Mouse (Mus musculus) lung, adult 2 months (tissue): ENCODE results near the gene Pola1. TPM values are rescaled to one million over a fixed set of nuclear protein-coding genes. Genes with fewer than 3 reads are reported as not detected.

Experiments
- DNase-seq: peaks from one replicate; pipeline ENCODE4 v3.0.0; 2022
- H3K4me1 ChIP-seq: fragments of 200-500 bp; 2 replicates; pipeline ENCODE4 v1.6.1; 2011; ENCODE audit warnings: low read length; ENCODE audit not compliant: control insufficient read depth, insufficient read depth
- H3K4me3 ChIP-seq: fragments of 200-500 bp; replicated peaks from 2 replicates; pipeline ENCODE3; 2011; ENCODE audit warnings: low read depth, mild to moderate bottlenecking, control low read depth, low read length; ENCODE audit errors: extremely low read depth
- CTCF ChIP-seq: fragments of 200-500 bp; IDR thresholded peaks from 2 replicates; pipeline ENCODE4 v1.5.1; 2011; ENCODE audit warnings: mild to moderate bottlenecking, low read length, control low read depth; ENCODE audit not compliant: insufficient read depth
- POLR2A ChIP-seq: fragments of 200-500 bp; IDR thresholded peaks from 2 replicates; pipeline ENCODE4 v1.6.1; 2011; ENCODE audit warnings: low read depth, mild to moderate bottlenecking, control low read depth, low read length, borderline replicate concordance; ENCODE audit errors: extremely low read depth
- WGBS: fragments of 180-500 bp; shearing (Covaris S2); methylation state at CpG from one replicate; pipeline ENCODE4 v1.1.7; 2018; 5-methylcytosine and 5-hydroxymethylcytosine counted together
- polyA plus RNA-seq: library from polyadenylated mRNA; depleted of rRNA; stranded (reverse); fragments of >200 nt; gene quantifications from 2 replicates; pipeline ENCODE4 v1.2.3, GENCODE M21; 2012

Pola1 gene
- polyA plus RNA-seq, 1 experiment, result 0.53 TPM

DNA sequence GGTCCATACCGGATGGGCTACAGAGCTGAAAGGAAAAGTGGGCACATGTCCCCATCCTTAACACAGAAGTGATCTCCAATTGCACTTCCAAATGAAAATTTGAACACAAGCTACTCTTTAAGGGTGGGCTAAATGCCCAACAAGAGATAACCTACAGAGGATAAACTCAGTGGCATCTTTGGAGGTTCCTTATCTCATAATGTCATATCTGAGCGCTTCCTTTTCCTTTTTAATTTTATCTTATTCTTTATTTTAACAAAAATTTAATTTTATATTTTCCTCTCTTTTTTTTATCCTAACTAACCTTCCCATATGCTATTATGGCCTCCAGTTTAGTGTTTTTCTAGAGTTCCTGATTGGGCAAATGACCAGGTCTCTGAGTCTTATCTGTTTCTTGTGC, 18.8 kb upstream of the Pola1 start:
- TF ChIP-seq CTCF (no peak), POLR2A (no peak)

DNA sequence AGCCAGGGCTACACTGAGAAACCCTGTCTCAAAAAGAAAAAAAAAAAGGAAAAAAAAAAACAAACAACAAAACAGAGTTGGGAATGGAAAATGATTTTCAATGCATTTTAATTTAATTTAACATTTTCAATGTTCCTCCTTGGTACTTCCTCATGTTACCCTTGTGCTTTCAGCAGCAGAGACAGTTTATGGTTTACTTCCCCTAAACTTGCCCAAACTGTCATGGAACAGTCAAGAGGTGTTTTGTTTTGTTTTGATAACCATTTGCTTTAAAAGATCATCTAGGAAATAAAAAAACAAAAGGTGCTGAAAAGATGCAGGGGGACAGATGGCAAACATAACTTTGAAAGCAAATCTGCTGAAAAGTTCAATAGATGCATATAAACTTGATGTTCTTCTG, 12.1 kb upstream of the Pola1 start:
- H3K4me1 ChIP-seq, result no peaks in the 10 kb centered on the region
- H3K4me3 ChIP-seq, result no peak overlapping the region
- DNase-seq, result no peak
- TF ChIP-seq CTCF, result no peak
- no peak for TF ChIP-seq POLR2A

More for the DNA sequence above, 18.8 kb upstream of the Pola1 start:
- no peak for DNase-seq
- 84% methylated on average over 2 of the region's 2 CpGs for WGBS
- H3K4me1 ChIP-seq, result no peaks in the 10 kb centered on the region
- H3K4me3 ChIP-seq, result no peak overlapping the region

GRCm38 (mm10) chrX:93643600-93643999, 11.6 kb upstream of the Pola1 start:
- no peak for DNase-seq
- Histone ChIP-seq H3K4me1 (no peaks in the 10 kb centered on the region), H3K4me3 (no peak overlapping the region)
- no peak for TF ChIP-seq CTCF
- TF ChIP-seq POLR2A, result no peak
- 78% methylated on average over 3 of the region's 3 CpGs for WGBS

DNA sequence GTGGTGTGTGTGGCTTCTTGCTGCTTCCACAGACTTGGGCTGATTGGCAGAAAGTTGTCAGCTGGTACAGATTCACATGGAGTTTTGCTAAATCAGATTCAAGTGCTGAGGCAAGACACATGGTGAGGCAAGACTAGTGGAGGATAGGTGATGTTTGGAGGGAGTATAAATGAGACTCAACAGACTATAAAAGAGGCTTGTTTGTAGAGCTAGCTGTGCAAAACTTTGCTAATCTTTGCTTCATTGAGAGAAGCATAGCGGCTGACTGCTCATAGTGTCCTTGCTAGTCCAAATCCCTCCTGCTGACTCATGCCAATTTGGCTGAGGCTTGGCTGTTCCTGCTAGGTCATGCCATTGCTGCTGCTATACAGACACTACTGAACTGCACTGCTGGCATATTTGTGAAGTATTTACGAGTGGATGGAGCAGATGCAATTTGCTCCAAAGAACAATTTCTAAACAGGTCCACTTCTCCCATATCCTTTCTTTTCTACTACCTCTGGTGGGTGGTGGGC, 3.0 kb upstream of the Pola1 start:
- peaks cover 2% of the 10 kb centered on the region; the same call in 1 of the 2 replicates for H3K4me1 ChIP-seq
- H3K4me3 ChIP-seq, result no peak overlapping the region
- WGBS, result 68% methylated on average over 2 of the region's 2 CpGs
- TF ChIP-seq CTCF (no peak), POLR2A (no peak)
- DNase-seq, result no peak

- WGBS, result 50% methylated on average over 1 of the region's 1 CpGs
- no peak for DNase-seq
- no peak overlapping the region for H3K4me3 ChIP-seq
- TF ChIP-seq CTCF, result no peak
- no peak for TF ChIP-seq POLR2A
- H3K4me1 ChIP-seq, result peaks cover 2% of the 10 kb centered on the region; the same call in 1 of the 2 replicates
Observed at GRCm38 (mm10) chrX:93630256-93630655, 1.7 kb downstream of the Pola1 start.

- 57% methylated on average over 1 of the region's 1 CpGs for WGBS
- Histone ChIP-seq H3K4me1 (no peaks in the 10 kb centered on the region), H3K4me3 (no peak overlapping the region)
- no peak for DNase-seq
- no peak for TF ChIP-seq POLR2A
- no peak for TF ChIP-seq CTCF
Observed at GRCm38 (mm10) chrX:93602214-93602613, 29.7 kb downstream of the Pola1 start.

- WGBS, result 90% methylated on average over 4 of the region's 4 CpGs
- Histone ChIP-seq H3K4me3 (no peak overlapping the region), H3K4me1 (no peaks in the 10 kb centered on the region)
- no peak for DNase-seq
- no peak for TF ChIP-seq CTCF
- TF ChIP-seq POLR2A, result no peak
Observed at GRCm38 (mm10) chrX:93594283-93594682, 37.7 kb downstream of the Pola1 start.

DNA sequence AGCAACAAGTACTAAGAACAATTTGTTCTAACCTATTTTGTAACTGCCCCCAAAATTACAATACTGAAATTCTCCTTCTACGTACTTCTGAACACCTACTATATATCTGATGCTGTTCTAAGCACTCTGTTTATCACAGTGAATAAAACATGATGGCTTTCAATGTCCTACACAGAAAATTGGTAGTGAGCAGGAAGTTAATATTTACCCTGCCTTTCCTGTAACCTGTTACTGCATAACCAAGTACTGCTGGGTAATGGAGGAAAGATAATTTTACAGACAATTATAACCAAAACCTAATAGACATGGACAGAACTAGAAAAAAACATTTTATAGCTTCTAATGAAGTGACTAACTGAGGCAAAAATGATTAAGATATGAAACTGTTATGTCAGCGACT, 51.0 kb downstream of the Pola1 start:
- WGBS, result 81% methylated on average over 2 of the region's 2 CpGs
- TF ChIP-seq CTCF, result no peak
- TF ChIP-seq POLR2A, result no peak
- no peak for DNase-seq
- Histone ChIP-seq H3K4me3 (no peak overlapping the region), H3K4me1 (no peaks in the 10 kb centered on the region)

DNA sequence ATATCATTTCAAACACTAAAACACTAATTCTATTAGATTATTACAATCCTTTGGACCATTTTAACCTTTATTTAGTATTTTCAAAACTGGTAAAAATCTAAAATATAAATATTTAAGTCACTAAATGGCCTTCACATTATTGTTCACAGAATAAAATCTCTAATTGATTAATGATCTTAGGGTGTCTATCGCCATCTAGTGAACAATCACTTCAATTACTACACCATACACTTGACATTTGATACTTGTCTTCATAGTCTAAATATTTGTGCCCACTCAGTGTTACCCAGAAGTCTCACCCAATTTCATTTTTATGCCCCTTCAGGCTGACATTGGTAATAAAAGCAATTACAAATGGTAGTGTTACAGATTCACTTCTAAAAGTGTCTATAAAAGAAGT, 74.8 kb downstream of the Pola1 start:
- TF ChIP-seq CTCF (peak; percentile 16; the same call in 1 of the 2 replicates), POLR2A (no peak)
- DNase-seq, result no peak
- H3K4me1 ChIP-seq, result no peaks in the 10 kb centered on the region
- WGBS, result 20% methylated on average over 1 of the region's 1 CpGs
- H3K4me3 ChIP-seq, result no peak overlapping the region

- DNase-seq, result no peak
- 71% methylated on average over 2 of the region's 2 CpGs for WGBS
- Histone ChIP-seq H3K4me3 (no peak overlapping the region), H3K4me1 (no peaks in the 10 kb centered on the region)
- no peak for TF ChIP-seq CTCF
- TF ChIP-seq POLR2A, result no peak
Observed at GRCm38 (mm10) chrX:93539779-93540178, 92.2 kb downstream of the Pola1 start.

DNA sequence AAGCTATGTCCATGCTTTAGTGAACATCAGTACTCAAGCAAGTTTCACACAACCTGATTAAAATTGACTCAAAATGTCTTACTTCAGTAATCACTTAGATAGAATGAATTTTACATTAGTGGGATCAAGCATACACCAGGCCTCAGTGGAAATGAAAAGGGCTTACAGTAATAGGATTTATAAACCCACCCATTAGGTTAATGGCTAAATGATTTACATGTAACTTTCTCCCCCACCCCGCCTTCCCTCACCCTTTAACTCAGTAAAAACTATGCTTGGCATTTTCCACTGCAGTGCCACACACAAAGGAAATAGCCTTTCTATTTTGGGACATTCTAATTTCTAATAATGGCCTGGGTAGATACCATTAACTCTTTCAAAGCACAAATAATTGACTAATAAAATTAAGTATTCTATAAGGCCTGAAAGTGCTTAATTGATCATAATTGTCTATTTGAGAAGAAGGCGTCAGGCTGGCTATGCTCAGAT, 129.0 kb downstream of the Pola1 start:
- Histone ChIP-seq H3K4me1 (no peaks in the 10 kb centered on the region), H3K4me3 (no peak overlapping the region)
- WGBS, result 64% methylated on average over 2 of the region's 2 CpGs
- no peak for DNase-seq
- TF ChIP-seq POLR2A (no peak), CTCF (no peak)
